In the genomic region with DNA sequence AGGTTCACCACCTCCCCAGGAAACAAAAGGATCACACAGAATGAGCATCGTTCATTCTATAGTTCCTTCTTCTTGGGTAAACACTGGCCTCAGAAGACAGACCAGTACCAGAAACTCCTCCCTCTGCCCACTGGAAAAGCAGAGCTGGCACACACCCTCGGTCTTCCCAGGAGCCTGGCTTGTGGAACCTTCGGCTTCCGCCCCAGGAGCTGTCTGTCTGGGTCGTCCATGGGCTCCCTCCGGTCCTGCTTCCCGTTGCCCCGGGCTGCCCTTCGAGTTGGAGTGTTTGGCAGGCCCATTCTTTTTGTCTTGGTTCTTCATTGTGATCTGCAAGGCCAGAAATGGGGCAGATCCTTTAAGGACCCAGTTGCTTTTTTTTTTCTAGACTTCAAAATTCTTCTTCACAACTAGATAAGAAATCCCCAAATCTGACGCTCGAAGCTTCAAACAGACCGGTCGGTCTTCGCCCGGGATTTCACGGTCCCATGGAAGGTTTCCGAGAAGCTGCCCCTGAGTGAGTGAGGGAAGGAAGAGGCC, we compare ENCODE assay signal across 9 mouse cellular contexts. TPM values are rescaled to one million over a fixed set of nuclear protein-coding genes. Genes with fewer than 3 reads are reported as not detected.
DNase-seq lines count a peak whose midpoint lies in the region; ATAC-seq and TF ChIP-seq lines count a peak whose summit lies in the region.
"Had no signal": no experiment of that assay in that cellular context is flagged by ENCODE, and none has a peak within 500 bp of the region (broad histone marks: within the 10 kb centered on the region; RNA-seq: fewer than 3 reads in every experiment).

No protein-coding gene starts in this region.

- H3K27ac ChIP-seq in intestine, embryonic 16.5 days (ENCODE audit: low read length) = peak overlapping the region; percentile 92

- 1% methylated on average over 17 of the region's 17 CpGs for WGBS in intestine, embryonic 16.5 days
- under 1% methylated on average over 17 of the region's 17 CpGs for WGBS in lung, adult 2 months

- peak overlapping the region; percentile 81 for H3K9ac ChIP-seq in intestine, embryonic 16.5 days (ENCODE audit: low read depth, low read length)

- H3K4me1 ChIP-seq in intestine, embryonic 16.5 days (ENCODE audit: control insufficient read depth, insufficient read depth, low read length) = peaks cover 13% of the 10 kb centered on the region
- H3K4me1 ChIP-seq in lung, adult 2 months (ENCODE audit: control insufficient read depth, insufficient read depth, low read length) = peaks cover 11% of the 10 kb centered on the region

- peak; percentile 96 for DNase-seq in heart, adult 11 months
- no peak for DNase-seq in heart, postnatal 25 days (ENCODE audit: low spot score)
- DNase-seq in cerebellum, adult 8-10 months = peak; percentile 64
- peak; percentile 46 for DNase-seq in gastrocnemius, postnatal 10 days
- DNase-seq in lung, adult 2 months = no peak
- DNase-seq in ovary, postnatal 14 days (ENCODE audit: low spot score) = peak; percentile 21
- no peak for DNase-seq in Muller cell, postnatal 12 days (ENCODE audit: inconsistent ontology term)

- H3K9me3 ChIP-seq in intestine, embryonic 16.5 days (ENCODE audit: control insufficient read depth, low read length) = no peaks in the 10 kb centered on the region

- ATAC-seq in intestine, embryonic 16.5 days = peak; percentile 44

- H3K36me3 ChIP-seq in intestine, embryonic 16.5 days (ENCODE audit: control insufficient read depth, insufficient read depth, low read length) = peaks cover 17% of the 10 kb centered on the region

- peak overlapping the region; percentile 62 for H3K4me3 ChIP-seq in intestine, embryonic 16.5 days (ENCODE audit: low read length)
- H3K4me3 ChIP-seq in lung, adult 2 months (replicated peaks; ENCODE audit: extremely low read depth, low read depth, low read length) = peak overlapping the region; percentile 90

- TF ChIP-seq CTCF in lung, adult 2 months (IDR thresholded peaks at IDR 0.05; ENCODE audit: insufficient read depth, low read length) = no peak

- no peaks in the 10 kb centered on the region for H3K27me3 ChIP-seq in intestine, embryonic 16.5 days (replicated peaks; ENCODE audit: control insufficient read depth, insufficient read depth, low read length)
- H3K27me3 ChIP-seq: Patski had no signal

- H3K4me2 ChIP-seq in intestine, embryonic 16.5 days (ENCODE audit: low read depth, low read length) = peak overlapping the region; percentile 68

- intact Hi-C loops in heart, postnatal 25 days (cut with DNase I) = loop anchor here (2.0 kb wide), 1 partner anchor 39 kb away; a partner anchor contains a TSS

- 0 out of 2 replicates have a peak, but pooled peaks have one; percentile 12 for TF ChIP-seq POLR2A in lung, adult 2 months (IDR thresholded peaks at IDR 0.05; ENCODE audit: borderline replicate concordance, extremely low read depth, low read depth, low read length)

RNA-seq across cellular contexts. Expression of a gene that starts 0.7 kb away (rescaled TPM):
- total RNA-seq in heart, postnatal 25 days (2021) = 10 to 100 TPM; 26.2 to 27.3 TPM
- total RNA-seq in gastrocnemius, postnatal 10 days (2021) = 10 to 100 TPM; 31.6 to 37.5 TPM
- polyA plus RNA-seq in intestine, embryonic 16.5 days (2015; fragmentation: Nextera tagmentation; extraction: Ambion mirVana) = 54.9 and 55.7 TPM in 2 replicates
- polyA plus RNA-seq in lung, adult 2 months (2012; rRNA removed) = 30.0 and 36.7 TPM in 2 replicates

RNA-seq across cellular contexts. Expression of a gene that starts 16.4 kb away (rescaled TPM):
- total RNA-seq in heart, postnatal 25 days (2021) = 10 to 100 TPM; 25.3 to 28.5 TPM
- total RNA-seq in gastrocnemius, postnatal 10 days (2021) = 10 to 100 TPM; 59.5 to 60.6 TPM
- polyA plus RNA-seq in intestine, embryonic 16.5 days (2015; fragmentation: Nextera tagmentation; extraction: Ambion mirVana) = 42.7 and 44.6 TPM in 2 replicates
- 20.6 and 34.1 TPM in 2 replicates for polyA plus RNA-seq in lung, adult 2 months (2012; rRNA removed)

RNA-seq across cellular contexts. Expression of a gene that starts 21.3 kb away (rescaled TPM):
- total RNA-seq in heart, postnatal 25 days (2021) = 10 to 100 TPM; 17.2 to 19.1 TPM
- 10 to 100 TPM; 12.7 to 14.6 TPM for total RNA-seq in gastrocnemius, postnatal 10 days (2021)
- 24.3 and 31.2 TPM in 2 replicates for polyA plus RNA-seq in intestine, embryonic 16.5 days (2015; fragmentation: Nextera tagmentation; extraction: Ambion mirVana)
- 31.1 and 36.5 TPM in 2 replicates for polyA plus RNA-seq in lung, adult 2 months (2012; rRNA removed)

RNA-seq across cellular contexts. Expression of a gene that starts 26.1 kb away (rescaled TPM):
- 1 to 10 TPM in 1 of 2 experiments, under 1 TPM in 1; 0.61 to 1.5 TPM for total RNA-seq in heart, postnatal 25 days (2021)
- 1 to 10 TPM in 1 of 2 experiments, under 1 TPM in 1; 0.61 to 2.6 TPM for total RNA-seq in gastrocnemius, postnatal 10 days (2021)
- 1.6 and 1.7 TPM in 2 replicates for polyA plus RNA-seq in intestine, embryonic 16.5 days (2015; fragmentation: Nextera tagmentation; extraction: Ambion mirVana)
- 16.0 and 17.8 TPM in 2 replicates for polyA plus RNA-seq in lung, adult 2 months (2012; rRNA removed)

RNA-seq across cellular contexts. Expression of a gene that starts 32.4 kb away (rescaled TPM):
- 10 to 100 TPM; 71.7 to 79.6 TPM for total RNA-seq in heart, postnatal 25 days (2021)
- total RNA-seq in gastrocnemius, postnatal 10 days (2021) = 10 to 100 TPM; 56.4 to 63.3 TPM
- 14.4 and 15.2 TPM in 2 replicates for polyA plus RNA-seq in intestine, embryonic 16.5 days (2015; fragmentation: Nextera tagmentation; extraction: Ambion mirVana)
- 16.6 and 26.3 TPM in 2 replicates for polyA plus RNA-seq in lung, adult 2 months (2012; rRNA removed)

Comparison
In these comparisons a context has a peak if more than half of its experiments do, and no peak if none do; other contexts are left out.
1. DNase-seq: peak in heart, adult 11 months (single experiment), cerebellum, adult 8-10 months (single experiment), gastrocnemius, postnatal 10 days (single experiment) and ovary, postnatal 14 days (single experiment); none in heart, postnatal 25 days (single experiment), lung, adult 2 months (single experiment) and Muller cell, postnatal 12 days (single experiment).